Mouse (Mus musculus) stomach, embryonic 15.5 days (tissue): ENCODE measurements at regions not wholly inside any gene's neighbourhood (a gene's known extent, or its start where the extent isn't known, plus 50 kb on each side); places are given as distances from the start of the nearest gene placed in this dataset.

ENCODE experiments used
- ATAC-seq: fragments of 200-750 bp; cut with Nextera tagmentation; 2 replicates; pipeline ENCODE4 v1.8.0; 2017; ENCODE audit warnings: low read depth, moderate number of reproducible peaks, moderate TSS enrichment; ENCODE audit not compliant: insufficient read depth, low FRiP score
- H3K27ac ChIP-seq: fragments of 300-500 bp; sonication (generic); 2 replicates; pipeline ENCODE4 v1.5.1; 2015; ENCODE audit warnings: mild to moderate bottlenecking, inconsistent platforms
- H3K27me3 ChIP-seq: fragments of 300-500 bp; sonication (generic); replicated peaks from 2 replicates; pipeline ENCODE4 v1.6.1; 2015; ENCODE audit warnings: inconsistent platforms
- H3K36me3 ChIP-seq: fragments of 300-500 bp; sonication (generic); 2 replicates; pipeline ENCODE4 v1.6.1; 2015; ENCODE audit warnings: inconsistent platforms
- H3K4me1 ChIP-seq: fragments of 300-500 bp; sonication (generic); 2 replicates; pipeline ENCODE4 v1.6.1; 2015; ENCODE audit warnings: inconsistent platforms
- H3K4me2 ChIP-seq: fragments of 300-500 bp; sonication (generic); 2 replicates; pipeline ENCODE4 v1.6.1; 2015; ENCODE audit warnings: mild to moderate bottlenecking, inconsistent platforms
- H3K4me3 ChIP-seq: fragments of 300-500 bp; sonication (generic); replicated peaks from 2 replicates; pipeline ENCODE4 v1.5.1; 2015; ENCODE audit warnings: inconsistent platforms
- H3K9ac ChIP-seq: fragments of 300-500 bp; sonication (generic); 2 replicates; pipeline ENCODE4 v1.6.1; 2015; ENCODE audit warnings: inconsistent platforms
- H3K9me3 ChIP-seq: fragments of 300-500 bp; sonication (generic); 2 replicates; pipeline ENCODE4 v1.6.1; 2016; ENCODE audit warnings: inconsistent platforms
- WGBS: fragments of 180-500 bp; shearing (Covaris S2); methylation state at CpG from one replicate; pipeline ENCODE4 v1.1.7; 2015; 5-methylcytosine and 5-hydroxymethylcytosine counted together

DNA sequence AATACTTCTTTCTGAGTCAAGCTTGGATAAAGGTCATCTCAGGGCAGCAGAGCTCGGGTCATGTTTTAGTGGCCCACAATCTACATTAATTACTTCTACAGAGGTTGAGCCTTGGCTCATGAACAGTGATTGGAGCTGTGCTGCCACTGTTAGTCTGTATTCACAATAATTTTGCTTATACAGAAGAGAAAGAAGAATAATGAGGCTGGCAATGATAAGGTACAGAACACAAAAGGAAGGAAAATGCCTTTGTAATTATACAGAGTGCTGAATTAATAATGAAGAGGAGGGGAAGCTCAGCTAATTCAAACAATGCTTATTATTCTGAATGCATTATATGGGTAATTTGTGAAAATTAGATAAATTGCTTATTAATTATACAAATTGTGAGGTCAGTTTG, 573.9 kb upstream of the Cblb start:
- Histone ChIP-seq H3K27ac (no peak overlapping the region), H3K4me1 (no peaks in the 10 kb centered on the region), H3K9ac (no peak overlapping the region), H3K4me3 (no peak overlapping the region), H3K4me2 (no peak overlapping the region), H3K27me3 (no peaks in the 10 kb centered on the region), H3K36me3 (no peaks in the 10 kb centered on the region), H3K9me3 (no peaks in the 10 kb centered on the region)
- WGBS = 51% methylated on average over 1 of the region's 1 CpGs
- ATAC-seq = no peak

DNA sequence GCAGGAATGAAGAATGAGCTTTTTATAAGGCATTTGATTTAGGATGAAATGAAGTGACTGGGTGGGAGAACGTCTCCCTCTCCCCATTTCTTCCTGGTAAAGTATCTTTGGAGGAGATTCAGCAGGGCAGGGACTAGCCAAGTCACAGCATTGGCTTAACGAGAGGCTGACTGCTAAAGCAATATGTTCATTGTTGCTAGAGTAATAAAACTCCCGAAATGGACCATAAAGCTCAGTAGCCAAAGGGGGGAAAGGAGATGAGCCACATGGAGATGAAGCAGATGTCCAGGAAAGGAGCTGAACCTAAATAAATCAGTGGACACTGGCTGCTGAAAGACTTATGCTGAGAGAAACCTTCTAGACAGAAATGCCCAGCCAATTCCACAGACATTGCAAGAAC, 555.3 kb upstream of the Cblb start:
- H3K4me2 ChIP-seq = no peak overlapping the region
- no peaks in the 10 kb centered on the region for H3K36me3 ChIP-seq
- no peaks in the 10 kb centered on the region for H3K9me3 ChIP-seq
- no peaks in the 10 kb centered on the region for H3K27me3 ChIP-seq
- no peak overlapping the region for H3K9ac ChIP-seq
- no peak for ATAC-seq
- no peak overlapping the region for H3K4me3 ChIP-seq
- WGBS = 67% methylated on average over 3 of the region's 3 CpGs
- H3K4me1 ChIP-seq = no peaks in the 10 kb centered on the region
- H3K27ac ChIP-seq = no peak overlapping the region

DNA sequence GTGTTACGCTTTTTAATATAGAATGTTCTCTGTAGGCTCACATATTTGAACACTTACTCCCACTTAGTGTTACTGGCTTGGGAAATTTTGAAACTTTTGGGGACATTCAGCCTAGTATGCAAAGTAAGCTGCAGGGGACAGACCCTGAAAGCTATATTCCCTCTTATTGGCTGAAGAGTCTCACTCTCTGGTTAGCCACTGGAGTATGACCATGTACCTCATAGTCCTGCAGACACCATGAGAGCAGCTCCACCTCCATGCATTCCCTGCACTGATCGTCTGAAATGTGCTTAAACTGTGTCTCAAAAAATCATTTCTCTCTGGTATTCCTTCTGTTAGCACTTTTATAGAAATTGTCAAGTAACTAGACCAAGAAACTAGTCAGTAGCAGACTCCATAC, 534.9 kb upstream of the Cblb start:
- H3K36me3 ChIP-seq = no peaks in the 10 kb centered on the region
- H3K4me1 ChIP-seq = no peaks in the 10 kb centered on the region
- no peak overlapping the region for H3K27ac ChIP-seq
- no peak overlapping the region for H3K4me2 ChIP-seq
- WGBS = 75% methylated on average over 2 of the region's 2 CpGs
- no peak overlapping the region for H3K9ac ChIP-seq
- no peak overlapping the region for H3K4me3 ChIP-seq
- ATAC-seq = no peak
- no peaks in the 10 kb centered on the region for H3K27me3 ChIP-seq
- no peaks in the 10 kb centered on the region for H3K9me3 ChIP-seq

DNA sequence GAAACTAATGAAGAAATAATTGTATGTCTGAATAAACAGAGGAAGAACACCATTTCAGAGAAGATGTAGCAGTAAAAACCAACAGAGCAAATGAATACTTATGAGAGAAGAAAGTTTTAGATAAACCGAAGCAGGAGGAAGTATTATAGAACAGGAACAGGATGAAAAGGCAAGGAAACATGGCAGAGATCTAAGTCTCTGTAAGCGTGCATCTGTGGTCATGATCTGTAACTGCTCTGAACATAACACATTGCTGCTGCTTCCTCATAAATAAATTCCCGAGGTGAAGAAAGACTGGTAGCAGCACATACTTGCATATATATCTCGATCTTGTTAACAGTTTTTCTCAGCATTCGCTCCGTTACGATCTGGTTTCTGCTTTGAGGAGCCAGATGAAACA, 533.2 kb upstream of the Cblb start:
- ATAC-seq = no peak
- Histone ChIP-seq H3K27me3 (no peaks in the 10 kb centered on the region), H3K9ac (no peak overlapping the region), H3K27ac (no peak overlapping the region), H3K4me1 (no peaks in the 10 kb centered on the region), H3K9me3 (no peaks in the 10 kb centered on the region), H3K4me2 (no peak overlapping the region), H3K4me3 (no peak overlapping the region), H3K36me3 (no peaks in the 10 kb centered on the region)
- 77% methylated on average over 7 of the region's 7 CpGs for WGBS

DNA sequence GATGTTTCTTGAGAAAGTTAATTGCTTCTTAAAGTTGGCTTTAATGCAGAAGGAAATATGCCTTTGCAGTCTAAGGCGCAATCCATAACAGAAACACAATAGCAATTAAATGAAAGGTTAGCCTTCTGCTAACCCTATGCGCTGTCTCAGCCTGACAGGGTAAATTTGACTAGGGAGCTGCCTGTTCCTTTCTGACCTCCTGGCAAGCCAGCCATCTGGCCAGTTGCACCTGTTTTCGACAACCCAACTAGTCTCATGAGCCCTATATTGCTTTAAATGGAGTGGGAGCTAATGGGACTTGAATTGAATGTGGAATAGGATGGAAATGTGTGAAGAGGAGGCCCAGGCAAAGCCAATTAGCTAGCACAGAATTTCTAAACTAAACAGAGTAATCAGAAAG, 513.9 kb upstream of the Cblb start:
- Histone ChIP-seq H3K4me2 (no peak overlapping the region), H3K9me3 (no peaks in the 10 kb centered on the region), H3K27me3 (no peaks in the 10 kb centered on the region), H3K4me1 (no peaks in the 10 kb centered on the region), H3K36me3 (no peaks in the 10 kb centered on the region), H3K27ac (no peak overlapping the region), H3K9ac (no peak overlapping the region), H3K4me3 (no peak overlapping the region)
- WGBS = 60% methylated on average over 3 of the region's 3 CpGs
- ATAC-seq = no peak

DNA sequence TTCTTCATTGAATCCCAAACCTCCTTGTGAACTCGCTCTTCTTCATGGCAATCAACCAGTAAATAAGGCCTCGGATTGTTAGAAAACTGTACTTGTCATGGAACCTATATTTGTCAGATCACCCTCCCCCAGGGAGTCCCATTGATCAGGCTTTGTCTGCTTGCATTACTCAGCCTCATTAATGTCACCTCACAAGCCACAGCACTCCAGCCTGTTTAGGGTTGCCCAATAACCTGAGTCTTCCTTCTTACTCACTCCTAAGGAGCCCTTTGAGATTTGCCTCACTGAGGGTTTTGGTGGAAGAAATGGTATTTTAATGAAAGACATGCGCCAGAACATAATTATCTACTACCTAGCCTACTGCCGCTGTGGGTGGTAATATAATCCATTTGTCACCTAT, 510.3 kb upstream of the Cblb start:
- Histone ChIP-seq H3K27ac (no peak overlapping the region), H3K36me3 (no peaks in the 10 kb centered on the region), H3K4me2 (no peak overlapping the region), H3K9ac (no peak overlapping the region), H3K4me3 (no peak overlapping the region), H3K4me1 (no peaks in the 10 kb centered on the region), H3K27me3 (no peaks in the 10 kb centered on the region), H3K9me3 (no peaks in the 10 kb centered on the region)
- ATAC-seq = no peak
- WGBS = 71% methylated on average over 4 of the region's 4 CpGs

DNA sequence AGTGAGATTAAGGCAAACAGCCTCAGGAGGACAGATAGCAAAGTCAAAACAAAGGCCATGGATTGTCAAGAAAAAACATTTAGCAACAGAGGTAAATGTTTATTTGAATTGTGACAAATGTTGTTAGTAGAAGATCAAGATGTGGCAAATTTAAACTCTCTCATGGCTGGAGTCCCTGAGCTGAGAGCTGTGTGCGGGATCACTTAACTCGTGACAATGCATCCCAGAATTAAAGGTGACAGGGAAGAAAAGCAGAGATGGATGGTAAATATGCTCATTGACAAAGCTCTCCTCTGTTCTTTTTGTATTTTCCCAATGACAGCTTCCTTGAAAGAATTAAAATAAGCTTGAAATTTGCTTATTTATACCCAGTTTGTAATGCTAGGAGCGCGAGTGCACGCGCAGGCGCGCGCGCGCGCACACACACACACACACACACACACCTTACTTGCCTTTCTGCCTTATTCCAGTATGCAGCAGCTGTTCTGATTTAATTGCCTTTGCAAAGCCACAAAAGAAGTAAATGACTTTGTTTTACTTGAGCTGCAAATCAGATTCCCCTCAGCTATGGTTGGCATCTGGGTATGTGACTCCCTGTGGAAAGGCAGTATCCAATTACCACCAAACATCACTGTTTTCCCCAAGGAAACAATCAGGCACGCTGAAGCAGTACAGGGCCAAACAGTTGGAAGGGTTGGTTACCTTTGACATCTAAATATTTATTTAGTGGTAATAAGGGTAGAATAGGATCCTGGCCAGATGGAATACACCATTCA, 509.5 kb upstream of the Cblb start:
- H3K4me3 ChIP-seq = no peak overlapping the region
- no peak overlapping the region for H3K27ac ChIP-seq
- no peak for ATAC-seq
- H3K36me3 ChIP-seq = no peaks in the 10 kb centered on the region
- H3K9ac ChIP-seq = no peak overlapping the region
- no peaks in the 10 kb centered on the region for H3K27me3 ChIP-seq
- 80% methylated on average over 13 of the region's 13 CpGs for WGBS
- no peaks in the 10 kb centered on the region for H3K9me3 ChIP-seq
- H3K4me2 ChIP-seq = no peak overlapping the region
- no peaks in the 10 kb centered on the region for H3K4me1 ChIP-seq

DNA sequence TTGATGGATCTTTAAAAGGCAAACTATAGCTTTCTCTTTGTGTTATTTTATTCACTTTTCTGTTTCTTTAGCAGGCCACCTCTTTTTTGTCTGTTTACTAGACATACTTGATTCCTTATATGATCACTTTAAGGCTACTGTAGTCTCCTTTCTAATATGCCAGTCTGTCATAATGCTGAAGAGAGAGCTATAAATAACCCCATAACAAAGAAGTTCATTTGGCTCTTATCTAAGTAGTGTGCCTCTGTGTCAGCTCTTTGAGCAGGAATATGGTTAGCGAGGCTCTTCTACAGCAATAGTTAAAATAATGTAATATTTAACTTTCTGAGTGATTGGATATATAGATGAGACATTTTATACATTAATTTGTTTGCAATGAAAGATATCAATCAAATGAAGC, 507.0 kb upstream of the Cblb start:
- Histone ChIP-seq H3K27me3 (no peaks in the 10 kb centered on the region), H3K36me3 (no peaks in the 10 kb centered on the region), H3K4me2 (no peak overlapping the region), H3K27ac (no peak overlapping the region), H3K4me3 (no peak overlapping the region), H3K9ac (no peak overlapping the region), H3K4me1 (no peaks in the 10 kb centered on the region), H3K9me3 (no peaks in the 10 kb centered on the region)
- no peak for ATAC-seq
- WGBS = 70% methylated on average over 1 of the region's 1 CpGs

DNA sequence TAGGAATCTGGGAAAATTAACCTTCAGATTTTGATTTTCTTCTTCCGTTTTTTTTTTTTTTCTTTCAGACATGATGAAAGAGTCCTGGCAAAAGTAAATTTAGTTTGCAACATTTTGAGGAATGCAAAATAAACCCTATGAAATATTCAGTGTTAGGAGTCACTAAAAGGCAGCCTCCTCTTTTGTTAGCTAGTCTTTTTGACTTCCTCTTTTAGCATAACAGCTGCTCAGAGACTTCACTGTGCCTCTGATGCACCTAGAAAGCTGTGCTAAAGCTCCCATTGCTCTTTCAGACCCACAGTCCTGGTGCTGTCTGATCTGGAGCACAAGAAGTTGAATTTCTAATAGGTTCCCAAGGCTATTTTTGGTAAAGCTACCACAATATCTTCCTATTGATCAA, 498.5 kb upstream of the Cblb start:
- H3K27ac ChIP-seq = no peak overlapping the region
- no peaks in the 10 kb centered on the region for H3K36me3 ChIP-seq
- ATAC-seq = no peak
- no peaks in the 10 kb centered on the region for H3K27me3 ChIP-seq
- H3K9me3 ChIP-seq = no peaks in the 10 kb centered on the region
- H3K9ac ChIP-seq = no peak overlapping the region
- H3K4me2 ChIP-seq = no peak overlapping the region
- no peak overlapping the region for H3K4me3 ChIP-seq
- H3K4me1 ChIP-seq = no peaks in the 10 kb centered on the region
- WGBS = 78% methylated on average over 1 of the region's 1 CpGs

DNA sequence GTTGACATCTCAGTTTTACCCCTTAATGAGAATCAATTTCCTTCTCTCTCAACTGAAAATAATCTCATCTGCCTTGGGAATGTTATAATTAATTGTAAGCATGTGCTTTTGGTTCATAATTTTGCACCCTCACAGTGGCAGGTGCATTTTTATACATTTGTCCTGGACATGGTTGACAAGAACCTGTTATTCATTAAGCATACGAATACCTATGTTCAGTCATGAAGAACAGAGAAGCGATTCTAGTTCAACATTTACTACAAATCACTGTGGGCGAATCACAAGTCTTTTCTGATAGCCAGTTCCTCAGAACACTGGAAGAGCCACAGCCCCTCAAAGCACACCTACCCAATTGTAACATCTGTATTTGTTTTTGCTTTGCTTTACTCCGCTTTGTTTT, 487.3 kb upstream of the Cblb start:
- no peak for ATAC-seq
- Histone ChIP-seq H3K9me3 (no peaks in the 10 kb centered on the region), H3K4me2 (no peak overlapping the region), H3K27ac (no peak overlapping the region), H3K4me1 (no peaks in the 10 kb centered on the region), H3K9ac (no peak overlapping the region), H3K36me3 (no peaks in the 10 kb centered on the region), H3K27me3 (no peaks in the 10 kb centered on the region), H3K4me3 (no peak overlapping the region)
- 83% methylated on average over 4 of the region's 4 CpGs for WGBS

DNA sequence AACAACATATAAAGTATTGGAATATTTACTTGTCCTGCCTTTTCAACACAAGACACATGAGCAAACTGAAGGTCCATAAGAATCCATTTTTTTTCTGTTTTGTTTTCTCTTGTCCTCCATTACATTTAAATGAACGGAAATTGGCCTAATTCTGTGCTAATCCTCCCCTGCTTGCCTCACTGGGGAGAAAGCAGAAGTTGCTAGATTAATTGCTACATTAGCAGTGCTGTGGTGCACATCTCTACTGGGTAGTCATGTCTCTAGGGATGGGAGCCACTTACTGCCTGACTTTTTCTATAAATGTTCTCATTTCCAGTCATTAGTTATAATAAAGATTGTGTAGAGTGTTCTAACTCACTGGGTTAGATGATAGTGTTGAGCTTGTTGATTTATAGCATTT, 484.0 kb upstream of the Cblb start:
- no peaks in the 10 kb centered on the region for H3K36me3 ChIP-seq
- no peaks in the 10 kb centered on the region for H3K9me3 ChIP-seq
- WGBS = 85% methylated on average over 1 of the region's 1 CpGs
- H3K27ac ChIP-seq = no peak overlapping the region
- no peak overlapping the region for H3K9ac ChIP-seq
- no peak overlapping the region for H3K4me2 ChIP-seq
- no peaks in the 10 kb centered on the region for H3K4me1 ChIP-seq
- no peak for ATAC-seq
- no peaks in the 10 kb centered on the region for H3K27me3 ChIP-seq
- H3K4me3 ChIP-seq = no peak overlapping the region

DNA sequence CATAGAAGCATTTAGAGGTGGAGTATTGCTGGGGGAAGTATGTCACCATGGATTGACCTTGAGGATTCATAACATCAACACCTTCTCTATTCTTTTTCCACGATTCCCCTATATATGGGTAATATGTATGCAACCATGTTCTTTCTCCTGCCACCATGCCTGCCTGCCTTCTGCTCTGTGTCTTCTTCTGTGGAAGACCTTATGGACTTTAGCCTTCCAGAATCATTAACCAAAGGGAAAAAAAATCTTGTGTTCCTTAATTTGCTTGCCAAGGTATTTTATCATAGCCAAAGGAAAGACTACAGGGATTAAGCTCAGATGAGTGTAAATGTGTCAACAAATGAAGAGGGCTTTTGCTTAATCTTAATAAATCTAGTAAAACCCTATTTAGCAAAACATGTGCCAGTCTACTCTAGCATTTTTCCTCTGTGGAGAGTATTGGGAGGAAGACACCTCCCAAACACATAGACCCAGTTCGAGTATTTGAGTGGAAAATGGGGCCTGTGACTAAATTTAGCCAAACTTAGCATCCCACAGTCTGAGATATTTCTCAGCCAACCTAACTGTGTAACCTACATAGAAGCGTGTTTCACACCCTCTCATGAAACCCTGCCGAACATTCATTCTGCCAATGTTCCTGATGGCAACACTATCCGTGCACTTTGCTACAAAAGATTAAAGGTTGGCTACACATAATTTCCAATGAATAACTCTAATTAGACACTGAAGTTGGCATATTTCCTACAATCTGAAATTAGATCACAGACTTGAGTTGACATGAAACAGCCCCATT, 468.0 kb upstream of the Cblb start:
- H3K9me3 ChIP-seq = no peaks in the 10 kb centered on the region
- 83% methylated on average over 5 of the region's 5 CpGs for WGBS
- H3K4me3 ChIP-seq = no peak overlapping the region
- no peaks in the 10 kb centered on the region for H3K4me1 ChIP-seq
- no peak for ATAC-seq
- H3K9ac ChIP-seq = no peak overlapping the region
- H3K27me3 ChIP-seq = no peaks in the 10 kb centered on the region
- no peak overlapping the region for H3K27ac ChIP-seq
- no peaks in the 10 kb centered on the region for H3K36me3 ChIP-seq
- H3K4me2 ChIP-seq = no peak overlapping the region
